Mouse (Mus musculus) heart, embryonic 11.5 days (tissue): ENCODE results near the gene Nsdhl. TPM values are rescaled to one million over a fixed set of nuclear protein-coding genes. Genes with fewer than 3 reads are reported as not detected.

Experiments used
- ATAC-seq: fragments of 200-750 bp; cut with Nextera tagmentation; replicated peaks from 2 replicates; pipeline ENCODE4 v1.8.0; 2017; ENCODE audit warnings: moderate library complexity; ENCODE audit not compliant: insufficient number of reproducible peaks, low FRiP score, low TSS enrichment
- H3K27ac ChIP-seq: fragments of 300-500 bp; sonication (generic); 2 replicates; pipeline ENCODE4 v1.5.1; 2014; ENCODE audit warnings: mild to moderate bottlenecking, low read depth, low read length
- H3K27me3 ChIP-seq: fragments of 300-500 bp; sonication (generic); 2 replicates; pipeline ENCODE4 v1.6.1; 2014; ENCODE audit warnings: mild to moderate bottlenecking, low read length, mixed read lengths; ENCODE audit not compliant: control insufficient read depth, insufficient read depth
- H3K36me3 ChIP-seq: fragments of 300-500 bp; sonication (generic); 2 replicates; pipeline ENCODE4 v1.6.1; 2014; ENCODE audit warnings: mild to moderate bottlenecking, low read length, moderate library complexity, mixed read lengths; ENCODE audit not compliant: control insufficient read depth, insufficient read depth
- H3K4me1 ChIP-seq: fragments of 300-500 bp; sonication (generic); 2 replicates; pipeline ENCODE4 v1.6.1; 2014; ENCODE audit warnings: low read length; ENCODE audit not compliant: control insufficient read depth, insufficient read depth
- H3K4me2 ChIP-seq: fragments of 300-500 bp; sonication (generic); 2 replicates; pipeline ENCODE4 v1.6.1; 2014; ENCODE audit warnings: mild to moderate bottlenecking, moderate library complexity
- H3K4me3 ChIP-seq: fragments of 300-500 bp; sonication (generic); 2 replicates; pipeline ENCODE4 v1.5.1; 2014; ENCODE audit warnings: low read depth, low read length
- H3K9ac ChIP-seq: fragments of 300-500 bp; sonication (generic); 2 replicates; pipeline ENCODE4 v1.6.1; 2014; ENCODE audit warnings: mild to moderate bottlenecking, low read depth, low read length, moderate library complexity
- H3K9me3 ChIP-seq: fragments of 300-500 bp; sonication (generic); replicated peaks from 2 replicates; pipeline ENCODE4 v1.6.1; 2016; ENCODE audit warnings: low read length; ENCODE audit not compliant: control insufficient read depth
- WGBS: fragments of 180-500 bp; shearing (Covaris S2); extraction: QIAGEN DNeasy Blood & Tissue Kit; methylation state at CpG from one replicate; pipeline ENCODE4 v1.1.7; 2014; ENCODE audit not compliant: insufficient replicate concordance; 5-methylcytosine and 5-hydroxymethylcytosine counted together
- polyA plus RNA-seq: library from polyadenylated mRNA; unstranded; fragments of >200 nt; fragmentation: Nextera tagmentation; extraction: Ambion mirVana; gene quantifications from 2 replicates; pipeline ENCODE4 v1.2.1, GENCODE M21; 2014

The Nsdhl gene
- polyA plus RNA-seq, 1 experiment from 2014 or later: 20.8 TPM

- no peak overlapping the region for H3K27ac ChIP-seq
- peaks cover 12% of the 10 kb centered on the region; the same call in 1 of the 2 replicates for H3K27me3 ChIP-seq
- peak overlapping the region; percentile 46; the same call in 1 of the 2 replicates for H3K9ac ChIP-seq
- 33% methylated on average over 14 of the region's 14 CpGs for WGBS
- H3K4me3 ChIP-seq: peak overlapping the region; percentile 46
- H3K36me3 ChIP-seq: no peaks in the 10 kb centered on the region
- no peaks in the 10 kb centered on the region for H3K4me1 ChIP-seq
- ATAC-seq: no peak
- peak overlapping the region; percentile 72 for H3K4me2 ChIP-seq
- H3K9me3 ChIP-seq: no peaks in the 10 kb centered on the region
Observed at GRCm38 (mm10) chrX:72987520-72987905, 69.2 kb downstream of the Nsdhl start.

GRCm38 (mm10) chrX:72988431-72988830 is 70.1 kb downstream of the Nsdhl start:
- no peak overlapping the region for H3K4me2 ChIP-seq

GRCm38 (mm10) chrX:72990581-72990980 is 72.2 kb downstream of the Nsdhl start:
- Histone ChIP-seq H3K4me2 (no peak overlapping the region), H3K9ac (no peak overlapping the region), H3K4me1 (no peaks in the 10 kb centered on the region), H3K36me3 (no peaks in the 10 kb centered on the region), H3K27ac (no peak overlapping the region), H3K4me3 (no peak overlapping the region), H3K9me3 (no peaks in the 10 kb centered on the region), H3K27me3 (peaks cover 8% of the 10 kb centered on the region; the same call in 1 of the 2 replicates)
- 71% methylated on average over 3 of the region's 3 CpGs for WGBS
- ATAC-seq: no peak

More at GRCm38 (mm10) chrX:72988431-72988830, 70.1 kb downstream of the Nsdhl start:
- H3K27ac ChIP-seq: no peak overlapping the region
- no peaks in the 10 kb centered on the region for H3K4me1 ChIP-seq
- no peak overlapping the region for H3K9ac ChIP-seq
- no peaks in the 10 kb centered on the region for H3K9me3 ChIP-seq
- WGBS: 87% methylated on average over 3 of the region's 3 CpGs
- H3K27me3 ChIP-seq: peaks cover 12% of the 10 kb centered on the region; the same call in 1 of the 2 replicates
- H3K4me3 ChIP-seq: no peak overlapping the region
- no peaks in the 10 kb centered on the region for H3K36me3 ChIP-seq
- no peak for ATAC-seq

- Histone ChIP-seq H3K27ac (no peak overlapping the region), H3K9me3 (no peaks in the 10 kb centered on the region), H3K36me3 (no peaks in the 10 kb centered on the region), H3K4me2 (no peak overlapping the region), H3K27me3 (peaks cover 8% of the 10 kb centered on the region; the same call in 1 of the 2 replicates), H3K4me3 (no peak overlapping the region), H3K9ac (no peak overlapping the region), H3K4me1 (no peaks in the 10 kb centered on the region)
- WGBS: 49% methylated on average over 5 of the region's 5 CpGs
- ATAC-seq: no peak
Observed at GRCm38 (mm10) chrX:72992291-72992919, 74.0 kb downstream of the Nsdhl start.

GRCm38 (mm10) chrX:72995542-72995941 is 77.2 kb downstream of the Nsdhl start:
- WGBS: 65% methylated on average over 3 of the region's 3 CpGs
- no peak for ATAC-seq
- Histone ChIP-seq H3K4me3 (no peak overlapping the region), H3K27ac (no peak overlapping the region), H3K4me1 (no peaks in the 10 kb centered on the region), H3K27me3 (no peaks in the 10 kb centered on the region; the same call in 1 of the 2 replicates), H3K9ac (no peak overlapping the region), H3K9me3 (no peaks in the 10 kb centered on the region), H3K36me3 (no peaks in the 10 kb centered on the region), H3K4me2 (no peak overlapping the region)

- no peak overlapping the region for H3K27ac ChIP-seq
- H3K4me2 ChIP-seq: no peak overlapping the region
- H3K4me1 ChIP-seq: no peaks in the 10 kb centered on the region
- H3K27me3 ChIP-seq: no peaks in the 10 kb centered on the region
- no peaks in the 10 kb centered on the region for H3K9me3 ChIP-seq
- no peak for ATAC-seq
- 73% methylated on average over 5 of the region's 5 CpGs for WGBS
- H3K9ac ChIP-seq: no peak overlapping the region
- H3K4me3 ChIP-seq: no peak overlapping the region
- no peaks in the 10 kb centered on the region for H3K36me3 ChIP-seq
Observed at GRCm38 (mm10) chrX:73003110-73003509, 84.8 kb downstream of the Nsdhl start.

- H3K9me3 ChIP-seq: no peaks in the 10 kb centered on the region
- H3K4me3 ChIP-seq: no peak overlapping the region
- H3K4me2 ChIP-seq: no peak overlapping the region
- no peak overlapping the region for H3K27ac ChIP-seq
- no peaks in the 10 kb centered on the region for H3K4me1 ChIP-seq
- no peak overlapping the region for H3K9ac ChIP-seq
- no peaks in the 10 kb centered on the region for H3K36me3 ChIP-seq
- WGBS: 56% methylated on average over 4 of the region's 4 CpGs
- ATAC-seq: no peak
- no peaks in the 10 kb centered on the region for H3K27me3 ChIP-seq
Observed at GRCm38 (mm10) chrX:73005678-73006077, 87.3 kb downstream of the Nsdhl start.

GRCm38 (mm10) chrX:73007597-73008479 is 89.5 kb downstream of the Nsdhl start:
- Histone ChIP-seq H3K9me3 (no peaks in the 10 kb centered on the region), H3K4me3 (peak overlapping the region; percentile 36), H3K4me1 (no peaks in the 10 kb centered on the region), H3K36me3 (no peaks in the 10 kb centered on the region), H3K4me2 (peak overlapping the region; percentile 52), H3K9ac (peak overlapping the region; percentile 48; the same call in 1 of the 2 replicates), H3K27me3 (no peaks in the 10 kb centered on the region), H3K27ac (no peak overlapping the region)
- 18% methylated on average over 24 of the region's 27 CpGs for WGBS
- peak; percentile 97 for ATAC-seq
